Mouse (Mus musculus) CD4-positive, CD25-positive, alpha-beta regulatory T cell, adult 2 months (primary cell): Measurements from ENCODE around the gene Gm11444.

ENCODE experiments used
- DNase-seq: peaks from one replicate; pipeline ENCODE4 v3.0.0-alpha.2; 2012; ENCODE audit warnings: low read depth, low spot score

Gm11444 gene

GRCm38 (mm10) chr11:85850233-85850632 lies at the start of gene Gm11444:
TSS of gene Gm11444 (minus strand) at chr11:85850333.
- no peak for DNase-seq

GRCm38 (mm10) chr11:85896335-85896985 lies 46.3 kb upstream of the Gm11444 start:
- DNase-seq = no peak

DNA sequence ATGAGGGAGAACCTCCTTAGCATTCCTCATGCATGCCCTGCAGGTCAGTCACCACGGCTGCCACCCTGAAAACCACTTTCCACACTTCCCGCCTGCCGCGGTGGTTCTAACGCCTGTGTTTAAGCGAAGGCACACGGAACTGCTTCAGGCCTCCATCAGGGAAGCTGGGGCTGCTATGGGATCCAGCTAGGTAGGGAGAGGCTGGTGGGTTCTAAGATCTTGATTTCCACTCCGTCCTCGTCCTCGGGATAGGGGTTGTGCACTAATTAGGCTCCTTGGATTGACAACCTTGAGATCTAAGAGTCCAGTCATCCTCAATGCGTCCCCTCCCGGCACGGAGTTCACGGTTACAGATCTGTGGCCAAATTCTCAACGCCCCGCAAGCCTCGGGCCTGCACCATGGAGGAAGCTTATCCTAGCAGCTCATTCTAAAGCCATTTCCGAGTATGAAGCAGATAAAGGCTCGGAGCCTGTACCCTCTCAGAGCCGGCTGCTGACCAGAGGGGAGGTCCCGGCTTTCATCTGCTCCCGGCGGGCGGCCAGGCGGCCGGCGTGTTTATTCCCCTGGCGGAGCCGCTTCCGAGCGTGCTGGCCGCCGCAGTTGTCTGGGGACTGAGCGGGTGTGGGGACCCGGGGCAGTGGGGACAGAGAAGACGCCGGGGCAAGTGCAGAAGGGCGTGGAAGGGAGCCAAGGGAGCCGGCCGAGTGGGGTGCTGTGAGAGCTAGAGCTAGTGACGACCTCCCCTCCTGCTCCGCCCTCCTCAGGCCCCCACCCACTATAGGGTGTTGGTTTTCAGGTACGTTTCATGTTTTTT lies 44.8 kb upstream of the Gm11444 start:
- no peak for DNase-seq

- DNase-seq = no peak
These were observed 44.0 kb upstream of the Gm11444 start for GRCm38 (mm10) chr11:85894136-85894530.

DNA sequence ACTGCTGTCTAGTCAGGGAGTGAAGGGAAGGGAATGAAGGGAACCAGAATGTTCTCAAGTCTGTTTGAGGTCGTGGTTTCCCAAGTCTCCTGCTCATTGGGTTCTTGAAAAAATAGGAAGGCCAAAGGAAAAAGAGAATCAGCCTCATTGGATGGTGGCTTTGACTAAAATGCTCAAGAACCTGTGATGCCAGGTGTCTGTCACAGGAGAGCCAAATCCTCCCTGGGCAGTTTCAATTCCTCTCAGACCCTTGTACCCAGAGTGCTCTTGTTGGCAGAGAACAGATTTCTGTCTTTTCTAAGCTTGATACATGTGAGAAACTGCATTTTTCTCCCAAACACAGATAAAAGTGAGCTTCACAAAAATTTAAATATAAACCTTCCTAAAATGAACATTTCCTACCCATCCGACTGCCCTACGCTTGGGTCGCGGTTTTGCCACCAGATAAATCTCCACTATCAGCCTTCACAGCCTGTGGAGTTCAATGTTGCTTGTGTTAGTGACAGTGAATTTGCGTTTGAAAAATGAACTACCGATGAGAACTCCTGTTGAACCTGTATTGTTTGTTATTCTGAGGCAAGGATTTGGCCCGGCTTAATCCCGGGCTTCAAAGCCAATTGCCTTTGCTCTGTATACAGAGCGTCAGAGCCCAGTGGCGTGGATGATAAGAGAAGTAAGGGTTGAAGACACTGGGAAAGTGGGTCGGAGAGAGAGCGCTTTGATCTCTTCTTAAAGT lies 43.4 kb upstream of the Gm11444 start:
- DNase-seq = no peak

DNA sequence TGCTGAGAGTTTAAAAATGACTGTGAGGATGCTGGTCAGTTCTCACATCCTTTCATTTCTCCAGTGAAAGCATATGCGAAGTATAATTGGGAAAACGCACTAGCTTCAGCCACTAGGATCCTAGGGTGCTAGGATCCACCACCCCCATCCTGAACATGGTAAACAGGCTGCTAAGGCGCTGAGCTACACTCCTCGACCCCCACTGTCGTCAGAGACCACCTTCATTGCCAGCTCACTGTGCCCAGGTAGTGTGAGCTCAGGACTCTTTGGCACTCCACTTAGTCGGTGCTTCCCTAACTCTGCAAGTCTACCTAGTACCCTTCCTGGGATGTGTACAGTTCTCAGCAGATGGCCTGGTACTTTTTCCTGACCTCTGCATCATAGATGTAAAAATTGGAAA lies 42.6 kb upstream of the Gm11444 start:
- DNase-seq = no peak

- DNase-seq = no peak
These were observed 41.5 kb upstream of the Gm11444 start for GRCm38 (mm10) chr11:85891692-85892040.

GRCm38 (mm10) chr11:85891010-85891691 lies 41.0 kb upstream of the Gm11444 start:
- no peak for DNase-seq

DNA sequence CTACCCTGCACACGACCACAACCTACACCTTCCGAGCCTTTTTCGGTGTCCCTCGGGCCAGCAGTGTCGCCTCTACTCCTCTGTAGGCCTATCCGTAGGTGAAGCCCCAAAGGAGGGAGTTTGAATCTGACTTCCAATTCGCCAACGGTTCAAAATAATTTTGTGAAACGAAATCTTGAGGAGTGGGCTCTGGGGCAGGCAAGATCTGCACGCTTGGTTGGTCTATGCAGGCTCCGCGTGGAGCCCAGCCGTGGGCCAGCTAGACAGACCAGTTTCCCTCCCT lies 40.4 kb upstream of the Gm11444 start:
- no peak for DNase-seq

DNA sequence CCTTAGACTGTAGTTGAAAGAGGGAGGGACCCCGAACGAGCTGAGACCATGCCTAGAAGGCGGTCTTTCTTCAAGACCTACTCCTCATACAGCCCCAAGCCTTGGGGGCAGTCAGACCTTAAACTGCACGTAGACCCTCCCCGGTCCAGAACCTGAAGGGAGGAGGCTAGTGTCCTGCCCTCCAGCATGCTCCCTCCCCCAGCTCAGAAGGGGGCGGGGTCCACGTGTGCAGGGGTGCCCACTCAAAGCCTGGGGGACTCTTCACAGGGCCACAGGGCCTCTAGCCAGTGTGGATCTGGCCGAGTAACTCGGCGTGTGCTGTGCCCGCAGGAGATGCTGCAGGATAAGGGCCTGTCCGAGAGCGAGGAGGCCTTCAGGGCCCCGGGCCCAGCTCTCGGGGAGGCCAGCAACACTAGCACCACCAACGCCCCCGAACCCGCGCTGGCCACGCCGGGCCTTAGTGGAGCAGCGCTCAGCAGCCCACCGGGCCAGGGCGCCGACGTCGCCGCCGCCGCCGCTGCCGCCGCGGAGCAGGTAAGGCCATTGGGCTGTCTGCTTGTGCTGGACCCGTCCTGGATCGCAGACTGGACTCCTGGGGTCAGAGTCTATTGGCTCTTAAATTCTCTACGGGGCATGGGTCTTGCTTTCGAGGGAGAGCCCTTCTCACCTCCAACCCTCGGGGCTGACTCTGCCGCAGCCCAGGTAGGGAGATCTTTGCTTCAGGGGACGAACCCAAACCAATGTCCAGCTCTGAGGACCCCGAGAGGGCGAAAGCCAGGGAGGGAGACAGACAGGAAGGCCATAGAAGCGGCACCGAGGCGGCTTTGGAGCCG lies 39.8 kb upstream of the Gm11444 start:
- no peak for DNase-seq

DNA sequence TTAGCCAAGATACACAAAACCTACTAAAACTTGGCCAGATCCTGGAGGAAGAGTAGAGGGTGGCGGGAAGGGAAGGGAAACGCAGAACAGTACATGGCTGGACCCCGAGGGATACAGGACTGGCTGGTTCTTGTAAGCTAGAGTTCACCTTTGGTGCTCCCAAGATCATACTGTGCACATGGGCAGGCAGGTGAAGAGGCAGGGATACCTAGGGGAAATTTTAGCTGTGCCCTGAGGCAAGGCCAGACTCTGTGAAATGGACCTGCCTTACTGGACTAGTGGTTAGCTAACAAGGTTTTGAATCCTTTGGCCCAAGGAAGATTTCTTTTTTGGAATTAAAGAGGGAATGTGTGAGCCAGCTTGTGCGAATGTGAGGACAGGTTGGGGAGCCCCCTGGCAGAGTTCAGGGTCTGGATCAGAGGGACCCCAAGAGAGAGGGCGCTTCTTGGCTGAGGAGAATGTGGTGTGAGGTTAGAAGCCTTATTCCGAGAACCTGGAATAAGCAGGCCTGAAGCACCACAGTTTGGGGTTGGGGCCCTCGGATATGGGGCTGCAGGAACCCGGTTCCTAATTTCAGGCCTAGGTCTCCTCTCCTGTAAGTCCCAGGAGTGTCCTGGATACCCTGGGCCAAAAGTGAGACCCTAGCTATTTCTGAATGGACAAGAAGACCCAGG lies 39.1 kb upstream of the Gm11444 start:
- no peak for DNase-seq

DNA sequence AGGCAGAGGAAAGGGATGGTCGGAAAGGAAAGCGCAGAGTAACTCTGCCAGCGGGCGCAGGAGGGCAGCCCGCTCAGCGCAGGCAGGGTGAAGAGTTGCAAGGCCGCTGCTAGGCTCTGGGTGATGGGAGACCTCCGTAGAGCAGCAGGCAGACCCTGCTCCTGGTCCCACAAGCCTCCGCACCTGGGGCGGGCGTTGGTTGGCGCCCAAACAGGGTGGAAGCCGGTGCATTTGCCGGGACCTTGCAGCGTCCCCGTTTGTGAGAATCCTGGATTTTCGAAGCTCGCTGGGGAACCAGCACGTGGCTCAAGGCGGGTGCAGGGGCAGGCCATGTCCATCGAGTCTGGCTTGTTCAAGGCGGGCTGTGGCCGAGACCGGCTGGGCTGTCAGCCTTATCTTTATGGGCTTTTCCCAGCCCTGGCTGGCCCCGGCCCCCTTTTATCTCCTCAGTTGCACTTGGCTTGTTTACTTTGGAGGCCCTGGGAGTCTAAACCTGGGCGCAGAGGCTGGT lies 38.4 kb upstream of the Gm11444 start:
- DNase-seq = no peak

GRCm38 (mm10) chr11:85887801-85888450 lies 37.8 kb upstream of the Gm11444 start:
- no peak for DNase-seq

DNA sequence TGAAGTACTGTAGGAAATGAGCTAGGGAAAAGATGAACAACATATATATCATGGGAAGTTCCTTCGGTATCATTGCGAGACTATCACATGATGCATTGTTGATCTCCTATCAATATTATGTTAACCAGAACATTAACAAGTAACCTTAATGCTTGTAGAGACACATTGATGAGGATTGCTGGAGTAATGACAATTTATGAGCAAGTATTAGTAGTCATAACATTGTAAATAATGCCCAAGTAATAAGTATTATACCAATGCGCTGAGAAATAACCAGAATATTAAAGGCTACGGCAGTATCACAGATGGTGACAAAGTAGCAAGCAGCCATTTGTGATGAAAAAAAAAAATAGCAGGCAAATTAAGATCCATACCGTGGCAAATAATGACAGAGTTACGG lies 37.1 kb upstream of the Gm11444 start:
- DNase-seq = no peak

- no peak for DNase-seq
These were observed 36.3 kb upstream of the Gm11444 start for GRCm38 (mm10) chr11:85886429-85886785.

DNA sequence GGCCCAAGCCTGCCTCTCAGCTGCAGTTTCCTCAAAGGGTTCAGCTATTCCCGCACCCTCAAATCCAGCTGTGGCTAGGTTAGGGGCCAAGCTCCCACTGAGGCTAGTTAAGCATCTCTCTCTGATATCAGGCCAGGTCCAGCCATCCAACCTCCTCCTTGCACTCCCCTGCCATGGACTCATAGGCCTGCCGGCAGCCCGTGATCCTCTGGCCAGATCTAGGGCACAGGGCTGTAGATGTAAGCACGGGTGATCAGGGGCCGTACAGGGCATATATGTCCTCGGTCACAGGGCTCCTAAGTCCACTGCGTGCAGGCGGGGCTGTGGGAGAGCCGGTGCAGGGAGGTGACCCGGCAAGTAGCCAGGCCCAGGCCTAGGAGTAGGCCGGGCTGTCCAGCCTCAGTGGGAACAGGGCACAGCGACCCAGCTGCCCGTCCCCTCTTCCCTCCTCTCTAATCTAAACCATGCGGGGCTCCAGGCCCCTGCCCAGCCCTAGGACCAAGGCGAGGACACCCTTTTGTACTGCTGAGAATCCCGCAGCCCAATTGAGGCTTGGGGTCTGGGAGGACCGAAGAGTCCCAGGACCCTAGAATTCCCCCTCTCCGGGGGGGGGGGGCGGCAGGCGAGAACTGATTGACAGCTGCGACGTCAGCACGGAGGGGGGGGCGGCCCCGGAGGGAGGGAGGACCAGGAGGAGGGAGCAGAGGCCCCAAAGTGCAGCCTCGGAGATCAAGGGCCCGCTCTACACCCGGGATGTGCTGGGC lies 35.7 kb upstream of the Gm11444 start, which contains the start of gene Tbx4:
Tbx4 (plus strand) TSS at position 758 of the 764 bp plus-strand sequence.
- DNase-seq = no peak

- no peak for DNase-seq
These were observed 34.4 kb upstream of the Gm11444 start for GRCm38 (mm10) chr11:85884498-85884897.

DNA sequence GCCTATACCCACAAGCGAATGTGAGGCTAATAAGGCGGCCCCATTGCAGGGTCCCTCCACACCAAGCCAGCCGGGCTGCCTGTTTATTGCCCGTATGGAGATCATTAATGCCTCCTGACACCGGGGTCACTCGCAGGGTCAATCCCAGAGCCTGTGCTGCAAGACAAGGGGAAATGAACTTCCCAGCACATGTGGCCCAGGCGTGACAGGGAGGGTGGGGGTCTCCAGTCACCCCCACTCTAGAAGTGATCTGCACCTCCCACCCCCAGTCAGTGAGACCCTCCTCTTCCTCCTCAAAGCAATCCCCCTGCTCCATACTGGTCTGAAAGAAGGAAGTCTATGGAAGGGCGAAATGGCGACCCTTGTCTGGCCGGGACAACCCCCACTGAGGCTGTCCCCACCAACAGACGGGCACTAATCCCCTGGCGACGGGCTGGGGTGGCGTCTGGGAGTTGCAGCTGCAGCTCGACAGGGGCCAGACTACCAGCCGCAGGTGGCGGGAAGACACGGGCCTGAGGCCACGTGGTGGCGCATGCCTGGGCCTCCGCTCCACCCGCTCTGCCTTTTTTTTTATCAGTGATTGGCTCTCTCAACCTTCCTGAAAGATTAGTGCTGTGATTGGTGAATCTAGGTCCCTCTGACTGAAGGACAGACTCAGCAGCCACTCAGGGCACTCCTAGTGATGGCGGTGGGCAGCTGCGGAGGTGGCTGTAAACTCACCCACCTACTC lies 26.1 kb upstream of the Gm11444 start:
- no peak for DNase-seq

GRCm38 (mm10) chr11:85864363-85864762 lies 14.2 kb upstream of the Gm11444 start:
- peak; percentile 26 for DNase-seq
